Mouse (Mus musculus) layer of hippocampus, adult 9-11 months (tissue): ENCODE results near the gene Gpatch1.
"Not testable (repeated sequence)": the region's sequence is repeated elsewhere in the genome, so short reads cannot be mapped to it uniquely, and the experiment has no call there.

Experiments
- DNase-seq: peaks from one replicate; pipeline ENCODE4 v3.0.0; 2022

Gene Gpatch1

DNA sequence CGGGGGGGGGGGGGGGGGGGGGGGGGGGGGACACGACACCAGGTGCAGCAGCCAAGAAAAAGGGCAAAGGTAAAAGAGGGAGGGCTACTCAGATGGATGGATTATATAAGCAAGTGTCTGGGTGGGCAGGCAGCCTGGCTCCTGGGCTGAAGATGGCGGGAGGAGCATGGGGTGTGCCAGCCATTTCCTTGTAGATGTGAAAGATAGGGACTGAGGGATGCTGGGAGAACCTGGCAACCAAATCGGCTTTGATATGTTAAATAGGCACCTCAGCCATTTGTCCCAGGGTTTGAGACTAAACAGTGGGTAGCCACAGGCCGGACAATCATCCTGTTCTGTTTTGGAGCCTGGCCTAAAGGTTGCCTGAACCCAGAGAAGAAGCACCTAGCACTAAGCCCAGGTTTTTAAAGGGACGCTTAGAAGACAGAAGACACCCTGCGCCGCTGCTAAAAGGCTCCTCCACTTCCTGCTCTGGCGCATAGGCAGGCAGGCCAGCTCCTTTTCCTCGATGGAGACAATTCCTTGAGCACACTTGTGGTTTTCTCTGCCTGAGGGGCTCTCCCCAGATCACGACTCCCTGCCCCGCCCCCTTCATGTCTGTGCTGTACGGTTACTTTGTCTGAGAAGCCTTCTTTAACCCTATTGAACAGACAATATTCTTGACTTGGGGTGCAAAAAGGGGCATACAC lies 4.6 kb upstream of the Gpatch1 start:
- DNase-seq, result no peak

DNA sequence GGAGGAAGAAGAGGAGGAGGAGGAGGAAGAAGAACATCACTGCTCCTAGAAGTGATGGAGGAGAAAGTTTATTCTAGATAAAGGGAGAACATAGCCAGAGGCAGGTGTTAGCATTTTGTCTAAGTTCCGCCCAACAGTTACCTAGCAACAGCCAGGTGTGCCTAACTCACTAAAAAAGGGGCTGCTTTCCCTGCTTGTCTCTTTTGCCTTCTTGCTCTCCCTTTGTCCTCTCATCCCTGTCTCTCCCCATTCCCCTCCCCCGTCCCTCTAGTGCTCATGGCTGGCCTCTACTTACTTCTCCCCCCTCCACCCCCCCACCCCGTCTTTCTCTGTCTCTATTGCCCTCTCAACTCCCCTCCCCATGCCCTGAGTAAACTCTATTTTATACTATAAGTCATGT lies 3.9 kb upstream of the Gpatch1 start:
- DNase-seq, result no peak

- DNase-seq, result no peak
Measured at GRCm38 (mm10) chr7:35319755-35320154, 1.5 kb upstream of the Gpatch1 start.

- not testable (repeated sequence) for DNase-seq
Measured at GRCm38 (mm10) chr7:35319221-35319620, 981 bp upstream of the Gpatch1 start.

GRCm38 (mm10) chr7:35314156-35314555 lies 4.1 kb downstream of the Gpatch1 start:
- DNase-seq, result no peak

GRCm38 (mm10) chr7:35311214-35311613 lies 7.0 kb downstream of the Gpatch1 start:
- no peak for DNase-seq

DNA sequence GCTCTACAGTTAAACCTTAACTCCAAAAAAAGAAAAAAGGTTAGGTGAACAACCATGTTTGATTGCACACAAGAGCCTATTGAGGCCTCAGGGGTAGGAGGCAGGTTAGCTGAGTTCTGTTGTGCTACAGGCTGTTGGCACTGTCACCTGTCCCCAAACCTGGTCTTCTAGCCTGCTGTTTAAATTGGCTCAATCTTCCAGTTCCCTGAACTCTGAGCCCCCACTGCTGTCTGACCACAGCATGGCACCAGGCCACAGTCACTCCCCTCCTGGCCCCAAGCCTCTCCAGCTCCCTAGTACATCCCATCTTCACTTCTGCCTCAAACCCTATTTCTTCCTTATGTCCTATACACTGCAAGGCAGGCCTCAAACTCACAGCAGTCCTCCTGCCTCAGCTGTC lies 17.4 kb downstream of the Gpatch1 start:
- DNase-seq, result no peak

- no peak for DNase-seq
Measured at GRCm38 (mm10) chr7:35299656-35300055, 18.6 kb downstream of the Gpatch1 start.

- DNase-seq, result no peak
Measured at GRCm38 (mm10) chr7:35297886-35298285, 20.4 kb downstream of the Gpatch1 start.

DNA sequence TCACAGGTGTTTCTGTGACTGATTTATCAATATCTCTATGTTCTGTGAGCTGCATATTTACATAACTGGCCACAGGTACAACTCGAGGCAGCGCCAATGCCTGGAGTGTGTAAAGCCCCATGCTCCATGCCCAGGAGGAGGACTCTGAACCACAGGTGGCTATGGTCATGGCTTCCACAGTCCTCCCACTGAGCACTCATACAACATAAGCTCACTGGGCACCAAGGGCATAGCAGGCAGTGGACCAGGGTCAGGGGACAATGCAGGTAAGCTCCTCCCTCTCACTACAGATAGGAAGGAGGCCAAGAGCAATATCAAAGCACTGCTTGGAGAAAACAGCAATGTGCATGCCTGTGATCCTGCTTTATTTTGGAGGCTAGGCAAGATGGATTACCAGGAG lies 22.6 kb downstream of the Gpatch1 start:
- no peak for DNase-seq

DNA sequence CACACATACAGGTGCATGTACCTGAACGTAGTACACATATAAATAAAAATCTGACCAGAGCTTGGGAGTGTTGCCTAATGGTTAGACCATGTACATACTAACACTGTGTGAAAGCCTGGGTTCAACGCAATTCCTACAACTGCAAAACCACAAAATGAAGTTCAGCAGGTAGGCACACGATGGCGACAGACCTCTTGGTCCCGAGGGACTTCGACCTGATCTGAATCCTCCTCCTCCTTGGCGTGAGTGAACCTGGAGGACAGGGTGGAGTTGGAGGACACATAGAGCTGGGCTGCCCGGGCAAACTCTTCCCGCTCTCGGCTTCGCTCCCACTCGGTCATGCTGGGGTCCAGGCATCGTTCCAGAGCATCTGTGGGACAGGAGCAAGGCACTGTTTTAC lies 24.8 kb downstream of the Gpatch1 start:
- DNase-seq, result no peak

DNA sequence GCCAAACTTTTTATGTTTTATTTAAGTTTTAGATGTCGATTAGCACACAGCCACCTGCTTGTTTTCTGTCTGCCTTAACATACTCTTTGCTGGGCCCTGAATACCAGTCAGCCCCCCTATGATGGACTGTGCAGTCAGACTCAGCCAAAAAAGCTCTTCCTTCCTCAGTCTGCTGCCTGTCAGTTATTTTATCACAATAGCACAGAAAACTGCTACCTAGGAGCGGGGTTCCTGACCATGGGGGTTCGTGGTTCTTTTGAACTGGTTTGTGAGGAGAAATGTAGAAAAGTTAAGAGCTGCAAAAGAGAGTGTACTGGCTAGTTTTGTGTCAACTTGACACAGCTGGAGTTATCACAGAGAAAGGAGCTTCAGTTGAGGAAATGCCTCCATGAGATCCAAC lies 39.3 kb downstream of the Gpatch1 start:
- DNase-seq, result no peak

DNA sequence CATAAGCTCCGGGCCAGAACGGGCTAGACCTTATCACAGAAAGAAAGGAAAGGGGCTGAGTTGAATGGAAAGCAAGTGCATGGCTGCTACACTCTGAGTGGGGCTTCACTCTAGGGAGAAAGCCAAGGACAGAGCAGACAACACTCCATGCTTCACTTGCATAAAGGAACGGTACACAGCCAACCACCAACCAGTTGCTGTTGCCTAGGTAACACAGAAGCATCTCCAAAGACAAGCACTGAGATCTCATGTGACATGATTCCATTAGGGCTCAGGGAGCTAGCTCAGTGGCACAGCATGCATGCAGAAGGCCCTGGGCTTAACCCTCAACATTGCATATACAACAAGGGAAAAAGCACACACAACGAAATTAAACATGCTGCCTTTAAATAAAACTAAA lies 40.8 kb downstream of the Gpatch1 start:
- DNase-seq, result no peak

GRCm38 (mm10) chr7:35269443-35270024 lies 48.7 kb downstream of the Gpatch1 start:
- DNase-seq, result peak; percentile 20

DNA sequence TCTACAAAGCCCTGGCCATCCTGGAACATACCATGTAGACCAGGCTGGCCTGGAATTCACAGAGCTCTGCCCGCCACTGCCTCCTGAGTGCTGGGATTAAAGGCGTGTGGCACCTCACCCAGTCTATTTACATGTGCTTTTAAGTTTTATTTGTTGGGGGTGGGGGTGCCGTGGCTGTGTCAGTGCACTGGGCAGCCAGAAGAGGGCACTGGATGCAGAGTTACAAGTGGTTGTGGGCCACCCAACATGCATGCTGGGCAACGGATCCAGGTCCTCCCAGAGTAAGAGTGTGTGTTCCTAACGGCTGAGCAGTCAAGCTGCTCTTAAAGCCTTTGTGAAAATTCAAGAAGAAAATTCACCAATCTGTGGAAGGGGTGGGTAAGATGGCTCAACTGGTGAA lies 50.4 kb downstream of the Gpatch1 start:
- no peak for DNase-seq

DNA sequence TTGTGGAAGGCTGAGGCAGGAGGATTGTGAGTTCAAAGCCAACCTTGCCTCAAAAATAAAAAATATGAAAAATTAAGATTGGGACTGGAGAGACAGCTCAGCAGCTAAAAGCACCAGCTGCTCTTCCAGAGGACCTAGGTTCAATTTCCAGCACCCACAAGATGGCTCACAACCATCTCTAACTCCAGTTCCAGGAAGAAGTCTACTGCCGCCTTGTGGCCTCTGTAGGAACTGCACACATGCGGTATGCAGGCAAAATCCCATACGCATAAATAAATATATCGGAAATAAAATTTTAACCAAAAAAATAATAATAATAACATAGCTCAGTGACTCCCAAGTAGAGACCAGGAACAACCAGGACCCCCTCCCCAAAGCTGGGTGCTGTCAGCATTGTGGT lies 51.6 kb downstream of the Gpatch1 start:
- DNase-seq, result no peak

GRCm38 (mm10) chr7:35264746-35265145 lies 53.5 kb downstream of the Gpatch1 start:
- DNase-seq, result no peak

DNA sequence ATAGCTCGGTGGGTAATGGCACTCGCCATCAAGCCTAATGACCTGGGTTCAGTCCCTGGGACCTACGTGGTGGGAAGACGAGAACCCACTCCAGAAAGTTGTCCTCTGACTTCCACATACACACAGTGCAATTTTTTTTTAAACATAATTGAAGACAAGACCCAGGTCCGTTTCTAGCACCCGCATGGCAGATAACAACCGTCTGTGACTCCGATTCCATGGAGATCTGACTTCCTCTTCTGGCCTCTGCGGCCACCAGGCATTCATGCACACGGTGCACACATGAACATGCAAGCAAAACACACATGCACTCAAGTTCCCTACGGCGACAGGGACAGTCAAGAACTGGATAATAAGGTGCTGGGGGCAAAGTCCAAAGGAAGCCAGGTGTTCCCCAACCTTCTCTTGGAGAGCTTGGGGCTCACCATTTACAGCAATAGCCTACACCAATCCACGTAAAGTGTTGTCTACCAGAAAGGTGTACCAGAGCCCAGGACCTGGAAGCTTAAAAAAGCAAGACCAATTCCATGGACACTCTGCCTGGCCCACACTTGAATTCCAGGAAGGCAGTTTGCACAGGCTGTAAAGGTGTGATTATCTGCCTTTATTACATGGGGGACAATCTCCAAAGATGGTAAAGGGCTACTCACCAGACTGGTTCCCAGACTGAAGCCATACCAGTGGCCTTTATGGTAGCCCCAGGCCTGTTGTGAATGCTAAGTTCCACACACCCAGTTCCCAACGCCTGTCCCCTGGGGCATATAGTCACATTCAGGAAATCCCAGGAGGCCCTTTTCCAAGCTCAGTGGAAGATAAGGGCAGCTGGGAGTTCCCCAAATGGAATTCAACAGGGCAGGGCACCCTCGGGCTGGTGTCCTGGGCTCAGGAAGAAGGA lies 54.4 kb downstream of the Gpatch1 start:
- no peak for DNase-seq

GRCm38 (mm10) chr7:35259384-35259783 lies 58.9 kb downstream of the Gpatch1 start:
- DNase-seq, result no peak

- no peak for DNase-seq
Measured at GRCm38 (mm10) chr7:35258294-35258693, 59.9 kb downstream of the Gpatch1 start.

GRCm38 (mm10) chr7:35252041-35252558 lies 66.1 kb downstream of the Gpatch1 start:
- no peak for DNase-seq

- not testable (repeated sequence) for DNase-seq
Measured at GRCm38 (mm10) chr7:35237935-35238334, 80.3 kb downstream of the Gpatch1 start.

DNA sequence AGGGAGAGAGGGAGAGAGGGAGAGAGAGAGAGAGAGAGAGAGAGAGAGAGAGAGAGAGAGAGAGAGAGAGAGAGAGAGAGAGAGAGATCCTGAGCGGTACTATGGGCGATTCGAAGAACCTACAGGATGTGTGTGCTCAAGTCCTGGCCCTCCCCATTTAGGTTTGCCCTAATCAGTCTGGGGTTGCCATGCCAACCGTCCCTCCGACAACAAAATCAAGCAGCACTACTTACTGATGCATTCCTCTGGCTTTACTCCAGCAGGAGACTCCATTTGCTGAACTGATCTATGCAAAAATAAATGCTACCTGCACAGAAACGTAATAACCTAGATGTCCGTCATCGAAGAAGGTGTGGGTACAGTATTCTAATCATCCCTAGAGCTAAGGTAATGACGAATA lies 82.9 kb downstream of the Gpatch1 start:
- peak; percentile 89 for DNase-seq
